Mouse (Mus musculus) megakaryocyte, adult 5-6 weeks (primary cell): ENCODE measurements around the gene Pds5a. TPM values are rescaled to one million over a fixed set of nuclear protein-coding genes. Genes with fewer than 3 reads are reported as not detected.
A peak's percentile ranks its signal among the peaks of the same experiment; 100 is the strongest.

Experiments
- ATAC-seq: 2 replicates; pipeline ENCODE4 v1.8.0; 2016; ENCODE audit warnings: mild to moderate bottlenecking, inconsistent platforms; ENCODE audit not compliant: poor library complexity, severe bottlenecking
- total RNA-seq, 2 experiments: library from RNA; stranded (forward) in 1 of 2; stranded (reverse) in 1 of 2; fragments of 153-499, 151-499 nt in 1 of 2; fragments of 221-1000, 200-1000 nt in 1 of 2; gene quantifications; 2 replicates each; pipeline versions ENCODE4 v1.2.3 to v1.2.4; 2015 to 2017

Gene Pds5a
- total RNA-seq, 2 experiments from 2014 or later: 162 to 200 TPM

DNA sequence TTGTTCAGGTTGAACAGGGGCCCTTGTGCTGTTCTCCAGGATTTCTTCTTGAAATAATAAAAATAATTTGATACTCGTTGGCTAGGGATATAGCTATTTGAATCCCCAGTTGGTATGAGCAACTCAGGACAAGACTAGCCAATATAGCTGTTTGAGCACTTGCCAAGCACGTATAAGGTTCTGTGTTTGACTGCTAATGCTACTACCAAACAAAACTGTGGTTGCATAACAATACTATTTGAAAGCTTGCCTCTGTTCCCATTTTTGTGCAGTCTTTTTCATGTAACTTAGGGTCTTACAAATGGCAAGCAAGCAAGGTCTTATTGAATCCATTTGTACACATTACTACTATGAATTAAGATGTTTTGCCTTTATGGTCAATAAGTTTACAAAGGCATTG lies 122.2 kb downstream of the Pds5a start:
- ATAC-seq: no peak

DNA sequence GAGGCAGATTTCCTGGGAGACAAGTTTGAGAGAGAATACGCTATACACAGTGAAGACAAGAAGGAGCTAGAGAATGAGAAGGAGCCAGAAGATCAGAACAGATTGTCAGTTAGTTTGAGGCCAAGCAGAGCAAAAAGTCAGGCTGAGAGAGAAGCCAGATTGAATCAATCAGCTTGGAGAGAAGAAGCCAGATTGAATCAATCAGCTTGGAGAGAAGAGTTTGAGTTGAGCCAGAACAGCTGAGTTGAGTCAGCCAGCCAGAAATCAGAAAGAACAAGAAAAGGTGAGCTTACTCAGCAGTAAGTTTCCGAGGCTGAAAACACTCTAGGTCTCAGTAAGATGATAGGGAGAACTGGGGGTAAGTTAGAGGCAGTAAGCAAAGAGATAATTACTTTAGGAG lies 123.2 kb downstream of the Pds5a start:
- no peak for ATAC-seq

GRCm38 (mm10) chr5:65565486-65565885 lies 132.6 kb downstream of the Pds5a start:
- no peak for ATAC-seq

DNA sequence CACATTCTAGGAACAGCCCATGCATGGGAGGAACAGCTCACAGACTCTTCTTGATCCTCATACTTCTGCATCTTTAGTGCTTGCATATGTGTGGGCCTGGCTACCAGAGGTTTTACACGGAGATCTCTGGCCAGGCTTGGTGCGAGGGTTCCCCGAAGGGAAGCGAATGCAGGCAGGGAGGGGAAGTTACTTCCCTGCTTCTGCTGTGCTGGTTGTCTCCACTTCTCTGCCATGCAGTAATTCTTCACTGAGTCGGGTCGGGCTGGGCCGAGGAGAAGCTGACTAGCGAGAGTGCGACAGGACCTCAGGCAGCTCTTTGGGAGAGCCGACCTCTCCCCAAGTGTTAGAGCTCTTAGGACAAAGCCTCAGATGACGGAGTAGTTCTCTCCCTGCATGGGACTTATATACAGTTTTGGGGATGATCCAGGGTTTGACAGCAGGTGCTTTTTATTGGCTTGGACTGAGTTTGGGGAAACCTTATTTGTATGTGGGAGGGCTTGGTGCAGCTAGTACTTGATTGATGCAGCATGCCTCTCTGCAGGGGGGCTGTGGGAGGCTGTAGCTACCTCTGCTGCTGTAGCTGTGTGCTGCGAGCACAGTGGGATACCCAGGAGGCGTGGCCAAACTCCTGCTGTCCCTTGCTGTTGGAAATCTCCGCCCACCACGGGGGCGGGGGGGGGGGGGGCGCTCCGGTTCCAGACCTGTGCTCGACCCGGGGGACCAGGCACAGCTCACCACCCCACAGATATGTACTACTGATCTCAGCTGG lies 136.8 kb downstream of the Pds5a start:
- peak; percentile 49; the same call in 1 of the 2 replicates for ATAC-seq

- no peak for ATAC-seq
These were observed 141.0 kb downstream of the Pds5a start for GRCm38 (mm10) chr5:65557109-65557508.

Other genes with a start within 250 kb of the Pds5a start
- gene Gm43552, start 205.4 kb downstream of the Pds5a start, total RNA-seq (2015): not detected in 2 replicates
- gene Gm43552, start 205.4 kb downstream of the Pds5a start, total RNA-seq (2017): not detected in 2 replicates
- gene Smim14, start 161.1 kb downstream of the Pds5a start, total RNA-seq (2015): 154 TPM in 2 replicates
- 87.1 and 94.7 TPM in 2 replicates for gene Smim14, start 161.1 kb downstream of the Pds5a start, total RNA-seq (2017)
- gene Ube2k, start 161.0 kb downstream of the Pds5a start, total RNA-seq (2015): 125 and 131 TPM in 2 replicates
- gene Ube2k, start 161.0 kb downstream of the Pds5a start, total RNA-seq (2017): 31.5 and 62.8 TPM in 2 replicates
- 30.8 and 31.5 TPM in 2 replicates for gene N4bp2, start 65.2 kb upstream of the Pds5a start, total RNA-seq (2015)
- gene N4bp2, start 65.2 kb upstream of the Pds5a start, total RNA-seq (2017): 25.7 and 28.8 TPM in 2 replicates
- gene Rhoh, start 162.9 kb upstream of the Pds5a start, total RNA-seq (2015): 6.4 and 10.8 TPM in 2 replicates
- 9.3 and 10.5 TPM in 2 replicates for gene Rhoh, start 162.9 kb upstream of the Pds5a start, total RNA-seq (2017)
- not detected in 2 replicates for gene Chrna9, start 236.6 kb upstream of the Pds5a start, total RNA-seq (2015)
- not detected in 2 replicates for gene Chrna9, start 236.6 kb upstream of the Pds5a start, total RNA-seq (2017)